Mouse (Mus musculus) forebrain, embryonic 16.5 days (tissue): ENCODE measurements around the gene Strn4. TPM values are rescaled to one million over a fixed set of nuclear protein-coding genes. Genes with fewer than 3 reads are reported as not detected.

ENCODE experiments used
- ATAC-seq: fragments of 200-750 bp; cut with Nextera tagmentation; 2 replicates; pipeline ENCODE4 v1.8.0; 2017; ENCODE audit warnings: mild to moderate bottlenecking, moderate library complexity
- H3K27ac ChIP-seq: fragments of 300-500 bp; sonication (generic); 2 replicates; pipeline ENCODE4 v1.5.1; 2014; ENCODE audit warnings: low read length, control low read depth
- H3K27me3 ChIP-seq: fragments of 300-500 bp; sonication (generic); replicated peaks from 2 replicates; pipeline ENCODE4 v1.6.1; 2014; ENCODE audit warnings: low read length; ENCODE audit not compliant: control insufficient read depth, insufficient read depth
- H3K36me3 ChIP-seq: fragments of 300-500 bp; sonication (generic); 2 replicates; pipeline ENCODE4 v1.6.1; 2014; ENCODE audit not compliant: control insufficient read depth, insufficient read depth
- H3K4me1 ChIP-seq: fragments of 300-500 bp; sonication (generic); replicated peaks from 2 replicates; pipeline ENCODE4 v1.6.1; 2014; ENCODE audit warnings: low read length; ENCODE audit not compliant: control insufficient read depth, insufficient read depth
- H3K4me2 ChIP-seq: fragments of 300-500 bp; sonication (generic); 2 replicates; pipeline ENCODE4 v1.6.1; 2014; ENCODE audit warnings: mild to moderate bottlenecking, low read length, control low read depth
- H3K4me3 ChIP-seq: fragments of 300-500 bp; sonication (generic); replicated peaks from 2 replicates; pipeline ENCODE4 v1.5.1; 2014; ENCODE audit warnings: mild to moderate bottlenecking, low read length, control low read depth
- H3K9ac ChIP-seq: fragments of 300-500 bp; sonication (generic); replicated peaks from 2 replicates; pipeline ENCODE4 v1.6.1; 2014; ENCODE audit warnings: low read depth, low read length, control low read depth
- H3K9me3 ChIP-seq: fragments of 300-500 bp; sonication (generic); 2 replicates; pipeline ENCODE4 v1.6.1; 2016; ENCODE audit warnings: low read length; ENCODE audit not compliant: control insufficient read depth
- WGBS: fragments of 180-500 bp; shearing (Covaris S2); extraction: QIAGEN DNeasy Blood & Tissue Kit; methylation state at CpG from one replicate; pipeline ENCODE4 v1.1.7; 2014; 5-methylcytosine and 5-hydroxymethylcytosine counted together
- polyA plus RNA-seq: library from polyadenylated mRNA; unstranded; fragments of >200 nt; fragmentation: Nextera tagmentation; extraction: Ambion mirVana; gene quantifications from 2 replicates; pipeline ENCODE4 v1.2.1, GENCODE M21; 2015

Gene Strn4
- polyA plus RNA-seq, 1 experiment from 2014 or later, result 204 TPM

DNA sequence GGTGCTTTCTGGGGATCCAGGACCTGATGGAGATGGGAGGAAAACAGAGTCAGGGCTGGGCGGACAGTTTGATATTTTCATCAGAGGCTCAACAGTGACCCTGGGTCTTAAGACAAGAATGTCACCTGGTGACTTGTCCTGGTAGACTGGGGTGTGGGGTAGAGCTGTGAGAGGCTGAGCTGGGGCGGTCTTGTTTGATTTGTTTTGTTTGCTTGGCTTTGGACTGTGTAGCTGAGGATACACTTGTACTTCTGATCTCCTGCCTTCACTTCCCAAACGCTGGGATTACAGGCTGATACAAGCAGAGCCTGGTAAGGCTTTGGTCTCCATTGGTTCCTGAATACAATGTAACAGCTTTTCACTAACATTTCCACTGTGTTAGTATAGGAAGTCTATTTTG lies 51.8 kb downstream of the Strn4 start:
- no peaks in the 10 kb centered on the region for H3K9me3 ChIP-seq
- H3K4me2 ChIP-seq, result no peak overlapping the region
- no peak overlapping the region for H3K4me3 ChIP-seq
- H3K9ac ChIP-seq, result no peak overlapping the region
- peaks cover 6% of the 10 kb centered on the region for H3K36me3 ChIP-seq
- no peaks in the 10 kb centered on the region for H3K27me3 ChIP-seq
- ATAC-seq, result no peak
- H3K27ac ChIP-seq, result no peak overlapping the region
- WGBS, result 88% methylated on average over 3 of the region's 3 CpGs
- peaks cover 6% of the 10 kb centered on the region for H3K4me1 ChIP-seq

DNA sequence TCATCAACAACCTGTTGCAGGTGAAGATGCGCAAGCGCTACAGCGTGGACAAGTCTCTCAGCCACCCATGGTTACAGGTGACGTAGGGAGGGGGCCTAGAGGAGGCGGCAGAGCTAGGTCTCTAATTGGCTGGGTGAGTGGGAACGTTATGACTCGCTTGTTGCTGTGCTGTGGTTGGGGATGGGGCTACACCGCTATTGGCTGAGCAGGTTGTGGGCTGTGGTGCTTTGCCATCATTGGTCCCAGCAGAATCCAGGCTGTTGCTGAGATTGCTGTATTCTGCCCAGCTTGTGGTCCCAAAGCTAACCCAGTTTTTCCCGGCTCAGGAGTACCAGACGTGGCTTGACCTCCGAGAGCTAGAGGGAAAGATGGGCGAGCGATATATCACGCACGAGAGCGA lies 53.8 kb downstream of the Strn4 start:
- H3K4me3 ChIP-seq, result peak overlapping the region; percentile 42
- H3K4me2 ChIP-seq, result peak overlapping the region; percentile 55
- ATAC-seq, result peak; percentile 99
- no peaks in the 10 kb centered on the region for H3K9me3 ChIP-seq
- H3K9ac ChIP-seq, result peak overlapping the region; percentile 52
- H3K36me3 ChIP-seq, result peaks cover 6% of the 10 kb centered on the region
- no peaks in the 10 kb centered on the region for H3K27me3 ChIP-seq
- WGBS, result 7% methylated on average over 16 of the region's 16 CpGs
- peak overlapping the region; percentile 72 for H3K27ac ChIP-seq
- H3K4me1 ChIP-seq, result peaks cover 11% of the 10 kb centered on the region

DNA sequence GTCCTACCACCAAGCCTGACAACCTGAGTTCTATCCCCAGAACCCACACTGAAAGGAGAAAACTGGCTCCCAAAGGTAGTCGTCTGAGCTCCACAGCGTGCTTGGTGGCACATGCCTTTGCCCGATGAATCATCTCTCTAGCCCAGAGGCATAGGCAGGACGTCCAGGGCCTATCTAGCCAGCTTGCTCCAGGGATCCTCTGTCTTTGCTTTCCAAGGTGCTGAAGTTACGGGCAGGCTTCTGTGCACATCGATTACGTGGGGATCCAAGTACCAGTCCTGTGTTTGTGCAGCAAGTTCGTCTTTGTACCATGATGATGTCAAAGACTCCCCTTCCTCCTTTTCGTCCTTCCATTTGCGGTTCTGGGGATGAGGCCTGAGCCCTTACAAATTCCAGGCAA lies 55.9 kb downstream of the Strn4 start:
- Histone ChIP-seq H3K9me3 (no peaks in the 10 kb centered on the region), H3K36me3 (no peaks in the 10 kb centered on the region), H3K9ac (no peak overlapping the region), H3K4me2 (no peak overlapping the region), H3K27me3 (no peaks in the 10 kb centered on the region), H3K4me3 (no peak overlapping the region), H3K4me1 (peaks cover 23% of the 10 kb centered on the region), H3K27ac (no peak overlapping the region)
- ATAC-seq, result no peak
- WGBS, result 83% methylated on average over 10 of the region's 10 CpGs

DNA sequence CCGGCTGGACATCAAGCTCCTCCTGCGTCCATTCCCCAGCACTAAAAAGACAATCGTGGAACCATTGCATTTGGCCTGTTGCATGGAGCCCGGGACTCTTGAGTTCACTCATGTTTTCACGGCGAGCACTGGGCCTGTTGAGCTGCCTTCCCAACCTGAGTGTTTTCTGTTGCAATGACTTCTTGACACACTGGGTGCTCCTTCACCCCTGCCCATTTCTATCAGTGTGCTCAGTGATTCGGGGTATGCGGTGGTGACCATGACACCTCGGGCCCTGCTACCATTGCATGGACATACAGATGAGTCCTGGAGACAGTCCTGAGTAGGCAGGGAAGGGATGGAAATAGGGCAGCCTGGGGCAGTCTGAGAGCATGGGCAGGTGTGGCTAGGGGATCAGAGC lies 56.8 kb downstream of the Strn4 start:
- no peak for ATAC-seq
- Histone ChIP-seq H3K27ac (no peak overlapping the region), H3K4me3 (no peak overlapping the region), H3K9me3 (no peaks in the 10 kb centered on the region), H3K27me3 (no peaks in the 10 kb centered on the region), H3K4me2 (no peak overlapping the region), H3K36me3 (no peaks in the 10 kb centered on the region), H3K9ac (no peak overlapping the region), H3K4me1 (peaks cover 30% of the 10 kb centered on the region)
- WGBS, result 92% methylated on average over 9 of the region's 9 CpGs

DNA sequence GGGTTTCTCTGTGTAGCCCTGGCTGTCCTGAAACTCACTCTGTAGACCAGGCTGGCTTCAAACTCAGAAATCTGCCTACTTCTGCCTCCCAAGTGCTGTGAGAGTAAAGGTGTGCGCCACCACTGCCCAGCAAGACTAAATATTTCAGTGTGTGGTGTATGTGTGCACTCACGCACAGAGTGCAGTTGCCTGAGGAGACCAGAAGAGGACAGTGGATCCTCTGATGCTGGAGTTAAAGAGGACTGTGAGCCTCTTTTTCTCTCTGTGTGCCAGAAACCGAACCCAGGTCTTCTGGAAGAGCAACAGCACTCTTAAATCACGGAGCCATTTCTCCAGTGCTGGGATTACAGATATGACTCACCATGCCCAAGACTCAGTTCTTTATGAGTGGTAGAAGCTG lies 57.7 kb downstream of the Strn4 start:
- no peak overlapping the region for H3K27ac ChIP-seq
- no peak overlapping the region for H3K4me3 ChIP-seq
- no peak overlapping the region; the same call in 1 of the 2 replicates for H3K4me2 ChIP-seq
- WGBS, result 92% methylated on average over 4 of the region's 4 CpGs
- no peak overlapping the region for H3K9ac ChIP-seq
- H3K27me3 ChIP-seq, result no peaks in the 10 kb centered on the region
- no peak for ATAC-seq
- H3K36me3 ChIP-seq, result no peaks in the 10 kb centered on the region
- H3K4me1 ChIP-seq, result peaks cover 30% of the 10 kb centered on the region
- no peaks in the 10 kb centered on the region for H3K9me3 ChIP-seq

DNA sequence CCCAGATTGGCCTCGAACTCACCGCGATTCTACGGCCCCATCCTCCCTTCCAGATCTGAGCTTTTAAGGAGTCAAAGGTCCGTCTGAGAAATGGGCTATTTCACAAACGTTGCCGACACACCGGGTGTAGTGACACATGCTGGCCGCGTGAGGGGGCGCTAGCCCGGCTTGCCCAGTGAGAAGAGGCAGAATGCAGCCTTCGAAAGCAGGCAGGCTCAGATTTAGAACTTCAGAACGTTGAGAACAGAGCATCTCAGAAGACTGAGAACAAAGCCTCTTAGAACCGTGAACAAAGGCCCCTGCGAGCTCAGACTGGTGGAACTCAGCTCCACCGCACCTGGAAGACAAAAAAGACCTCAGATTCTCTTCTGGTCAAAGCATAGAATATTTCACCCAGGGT lies 58.5 kb downstream of the Strn4 start:
- peaks cover 30% of the 10 kb centered on the region for H3K4me1 ChIP-seq
- H3K9me3 ChIP-seq, result no peaks in the 10 kb centered on the region
- 4% methylated on average over 17 of the region's 17 CpGs for WGBS
- ATAC-seq, result no peak
- H3K9ac ChIP-seq, result peak overlapping the region; percentile 33
- H3K27ac ChIP-seq, result peak overlapping the region; percentile 90
- H3K27me3 ChIP-seq, result no peaks in the 10 kb centered on the region
- peak overlapping the region; percentile 55 for H3K4me2 ChIP-seq
- no peaks in the 10 kb centered on the region for H3K36me3 ChIP-seq
- peak overlapping the region; percentile 44 for H3K4me3 ChIP-seq

DNA sequence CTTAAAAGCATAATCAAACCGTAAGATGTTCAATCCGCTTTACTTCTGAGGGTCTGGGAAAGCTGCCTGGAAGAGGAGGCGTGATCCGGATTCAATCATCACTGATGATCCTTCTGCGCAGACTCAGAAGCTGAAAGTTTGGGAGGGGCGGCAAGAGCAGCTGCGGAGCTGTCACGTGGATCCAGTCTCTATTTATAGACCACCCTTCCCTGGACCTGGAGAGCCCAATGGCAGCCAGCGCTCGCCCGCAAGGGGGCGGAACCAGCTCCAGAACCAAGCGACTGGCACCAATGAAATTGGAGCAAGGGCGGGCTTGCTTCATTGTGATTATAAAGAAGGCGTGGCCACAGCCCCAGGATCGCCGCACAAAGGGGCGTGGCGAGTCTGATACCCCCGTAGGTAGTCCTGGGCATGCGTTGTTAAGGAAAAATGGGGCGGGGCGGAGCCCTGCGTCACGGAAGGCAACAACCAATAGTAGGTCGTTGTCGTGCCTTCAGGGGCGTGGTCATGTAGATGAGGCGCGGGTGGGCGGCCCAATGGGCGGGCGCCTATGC lies 59.1 kb downstream of the Strn4 start:
- Histone ChIP-seq H3K36me3 (no peaks in the 10 kb centered on the region), H3K27me3 (no peaks in the 10 kb centered on the region), H3K4me2 (peak overlapping the region; percentile 88), H3K4me1 (peaks cover 28% of the 10 kb centered on the region), H3K9ac (peak overlapping the region; percentile 86), H3K4me3 (peak overlapping the region; percentile 86), H3K9me3 (no peaks in the 10 kb centered on the region), H3K27ac (peak overlapping the region; percentile 90)
- ATAC-seq, result peak; percentile 95
- under 1% methylated on average over 33 of the region's 33 CpGs for WGBS

DNA sequence AGATGAGACGGTGACA lies 59.4 kb downstream of the Strn4 start, which contains the start of gene Dact3:
Dact3 (plus strand) TSS at position 8 of the 16 bp plus-strand sequence.
- Histone ChIP-seq H3K36me3 (no peaks in the 10 kb centered on the region), H3K9ac (peak within 1 kb of the TSS; percentile 86), H3K27ac (peak within 1 kb of the TSS; percentile 90), H3K4me3 (peak within 1 kb of the TSS; percentile 86), H3K9me3 (no peaks in the 10 kb centered on the region), H3K4me2 (peak within 1 kb of the TSS; percentile 88), H3K27me3 (no peaks in the 10 kb centered on the region), H3K4me1 (peaks cover 27% of the 10 kb centered on the region)
- no peak for ATAC-seq
- 0% methylated on average over 1 of the region's 1 CpGs for WGBS

DNA sequence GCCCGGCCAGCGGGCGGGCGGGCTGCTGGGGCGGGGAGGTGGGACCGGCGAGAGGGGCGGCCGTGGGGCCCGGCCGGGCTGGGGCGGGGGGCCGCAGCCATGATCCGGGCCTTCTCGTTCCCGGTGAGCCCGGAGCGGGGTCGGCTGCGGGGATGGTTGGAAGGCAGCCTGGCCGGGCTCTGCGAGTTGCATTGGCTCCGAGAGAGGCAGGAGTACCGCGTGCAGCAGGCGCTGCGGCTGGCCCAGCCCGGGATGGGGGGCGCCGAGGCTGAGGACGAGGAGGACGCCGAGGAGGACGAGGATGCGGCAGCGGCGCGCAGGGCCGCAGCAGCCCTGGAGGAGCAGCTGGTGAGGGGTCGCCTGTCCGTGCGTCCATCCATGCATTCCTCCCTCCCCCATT lies 59.6 kb downstream of the Strn4 start:
- peak overlapping the region; percentile 88 for H3K4me2 ChIP-seq
- H3K4me1 ChIP-seq, result peaks cover 29% of the 10 kb centered on the region
- H3K9me3 ChIP-seq, result no peaks in the 10 kb centered on the region
- H3K9ac ChIP-seq, result peak overlapping the region; percentile 86
- ATAC-seq, result peak; percentile 49
- H3K27me3 ChIP-seq, result no peaks in the 10 kb centered on the region
- H3K4me3 ChIP-seq, result peak overlapping the region; percentile 86
- under 1% methylated on average over 36 of the region's 42 CpGs for WGBS
- no peaks in the 10 kb centered on the region for H3K36me3 ChIP-seq
- H3K27ac ChIP-seq, result peak overlapping the region; percentile 78

DNA sequence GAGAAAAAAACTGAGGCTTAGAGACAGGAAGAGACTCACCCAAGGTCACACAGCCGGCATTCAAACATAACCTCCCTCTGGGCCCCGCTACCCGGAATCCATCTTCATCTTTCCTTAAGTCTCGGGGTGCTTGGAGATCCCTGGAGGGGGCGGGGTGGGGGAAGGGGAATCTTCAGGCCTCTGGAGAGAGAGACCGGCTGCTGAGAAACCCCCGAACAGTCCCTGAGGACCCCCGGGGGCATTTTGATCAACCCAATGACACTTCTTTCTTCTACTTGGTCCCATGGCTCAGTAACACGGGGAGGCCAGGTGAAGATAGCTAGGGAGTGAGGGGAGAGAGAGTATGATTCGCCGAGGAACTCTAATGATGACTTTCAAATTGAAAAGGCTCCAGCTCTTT lies 60.3 kb downstream of the Strn4 start:
- no peaks in the 10 kb centered on the region for H3K36me3 ChIP-seq
- H3K4me2 ChIP-seq, result peak overlapping the region; percentile 88
- WGBS, result 11% methylated on average over 11 of the region's 11 CpGs
- no peak for ATAC-seq
- H3K4me3 ChIP-seq, result peak overlapping the region; percentile 86
- H3K27ac ChIP-seq, result no peak overlapping the region
- H3K27me3 ChIP-seq, result no peaks in the 10 kb centered on the region
- peak overlapping the region; percentile 86 for H3K9ac ChIP-seq
- H3K9me3 ChIP-seq, result no peaks in the 10 kb centered on the region
- peaks cover 30% of the 10 kb centered on the region for H3K4me1 ChIP-seq
